Mouse (Mus musculus): ENCODE measurements at regions not wholly inside any gene's neighbourhood (a gene's known extent, or its start where the extent isn't known, plus 50 kb on each side); places are given as distances from the start of the nearest gene placed in this dataset.

- no peak for DNase-seq (ENCODE audit: low spot score in 2 of 2)
Observed at GRCm38 (mm10) chr6:138956461-138957072, 298.2 kb upstream of the Igbp1b start.

- DNase-seq (ENCODE audit: low spot score in 2 of 2): no peak
Observed at GRCm38 (mm10) chr6:138950888-138951287, 292.5 kb upstream of the Igbp1b start.

- DNase-seq (ENCODE audit: low spot score in 2 of 2): no peak
Observed at GRCm38 (mm10) chr6:138946632-138947031, 288.3 kb upstream of the Igbp1b start.

GRCm38 (mm10) chr6:138945432-138945831, 287.1 kb upstream of the Igbp1b start:
- peak in 1 of 2 experiments; percentile 28 for DNase-seq (ENCODE audit: low spot score in 2 of 2)

- peak in 1 of 2 experiments; percentile 6 for DNase-seq (ENCODE audit: low spot score in 2 of 2)
Observed at GRCm38 (mm10) chr6:138920161-138920560, 261.8 kb upstream of the Igbp1b start.

GRCm38 (mm10) chr6:138919531-138919930, 261.2 kb upstream of the Igbp1b start:
- no peak for DNase-seq (ENCODE audit: low spot score in 2 of 2)

- no peak for DNase-seq (ENCODE audit: low spot score in 2 of 2)
Observed at GRCm38 (mm10) chr6:138914981-138915380, 256.6 kb upstream of the Igbp1b start.

GRCm38 (mm10) chr6:138873610-138874009, 215.3 kb upstream of the Igbp1b start:
- DNase-seq (ENCODE audit: low spot score in 2 of 2): peak in 1 of 2 experiments; percentile 4

- DNase-seq (ENCODE audit: low spot score in 2 of 2): no peak
Observed at GRCm38 (mm10) chr6:138872495-138873415, 214.4 kb upstream of the Igbp1b start.

GRCm38 (mm10) chr6:138838043-138838442, 179.7 kb upstream of the Igbp1b start:
- DNase-seq (ENCODE audit: low spot score in 2 of 2): no peak

- DNase-seq (ENCODE audit: low spot score in 2 of 2): no peak
Observed at GRCm38 (mm10) chr6:138834876-138835275, 176.5 kb upstream of the Igbp1b start.

GRCm38 (mm10) chr6:138801835-138802234, 143.5 kb upstream of the Igbp1b start:
- DNase-seq (ENCODE audit: low spot score in 2 of 2): no peak

GRCm38 (mm10) chr6:138800836-138801740, 142.7 kb upstream of the Igbp1b start:
- DNase-seq (ENCODE audit: low spot score in 2 of 2): peak in 1 of 2 experiments; percentile 42

GRCm38 (mm10) chr6:138794706-138795105, 136.4 kb upstream of the Igbp1b start:
- no peak for DNase-seq (ENCODE audit: low spot score in 2 of 2)

- no peak for DNase-seq (ENCODE audit: low spot score in 2 of 2)
Observed at GRCm38 (mm10) chr6:138792802-138793201, 134.5 kb upstream of the Igbp1b start.

- no peak for DNase-seq (ENCODE audit: low spot score in 2 of 2)
Observed at GRCm38 (mm10) chr6:138782907-138783306, 124.6 kb upstream of the Igbp1b start.

GRCm38 (mm10) chr6:138782470-138782869, 124.1 kb upstream of the Igbp1b start:
- no peak for DNase-seq (ENCODE audit: low spot score in 2 of 2)

- no peak for DNase-seq (ENCODE audit: low spot score in 2 of 2)
Observed at GRCm38 (mm10) chr6:138761991-138762390, 103.6 kb upstream of the Igbp1b start.

GRCm38 (mm10) chr6:138754955-138755303, 96.6 kb upstream of the Igbp1b start:
- DNase-seq (ENCODE audit: low spot score in 2 of 2): no peak

- DNase-seq (ENCODE audit: low spot score in 2 of 2): no peak
Observed at GRCm38 (mm10) chr6:138754302-138754954, 96.1 kb upstream of the Igbp1b start.

GRCm38 (mm10) chr6:138717698-138718097, 59.4 kb upstream of the Igbp1b start:
- no peak for DNase-seq (ENCODE audit: low spot score in 2 of 2)
